Mouse (Mus musculus): Measurements from ENCODE around the gene Igdcc4. TPM values are rescaled to one million over a fixed set of nuclear protein-coding genes. Genes with fewer than 3 reads are reported as not detected.
A peak's percentile ranks its signal among the peaks of the same experiment; 100 is the strongest.

Igdcc4 gene
- total RNA-seq (2014; fragmentation: Nextera tagmentation) = not detected in 2 replicates
- total RNA-seq (2017) = 0.17 and 0.22 TPM in 2 replicates
- polyA plus RNA-seq (2012) = not detected in 2 replicates

DNA sequence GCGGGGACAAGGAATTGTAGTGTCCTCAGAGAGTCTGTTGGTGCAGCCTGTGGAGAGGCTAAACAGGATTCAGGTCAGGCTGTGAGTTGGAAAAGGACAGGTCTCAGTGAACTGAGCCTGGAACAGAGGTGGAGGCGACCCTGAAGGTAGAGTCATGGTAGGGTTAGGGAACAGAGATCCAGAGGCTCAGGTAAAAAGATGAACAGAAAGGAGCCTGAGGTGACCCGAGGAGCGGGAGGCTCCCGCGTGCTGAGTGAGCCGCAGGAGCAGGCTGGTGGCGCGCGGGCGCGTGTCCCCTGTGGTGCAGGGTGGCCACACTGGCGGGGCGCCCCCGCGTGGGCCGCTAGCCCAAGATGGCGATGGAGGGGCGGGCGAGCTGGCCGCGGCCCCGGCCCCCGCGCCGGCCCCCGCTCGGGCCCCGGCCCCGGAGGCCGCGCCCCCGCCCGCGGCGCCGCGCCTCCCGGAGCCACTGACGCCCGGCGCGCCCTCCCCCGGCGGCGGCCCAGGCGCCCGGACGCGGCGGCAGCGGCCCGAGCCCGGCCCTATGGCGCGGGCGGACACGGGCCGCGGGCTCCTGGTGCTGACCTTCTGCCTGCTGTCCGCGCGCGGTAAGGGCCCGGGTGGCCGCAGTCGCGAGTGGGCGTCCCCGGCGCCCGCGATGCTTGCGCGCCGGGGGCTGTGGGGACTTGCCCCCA lies at the start of gene Igdcc4:
Gene Igdcc4 (plus strand): TSS at position 496 of the 695 bp plus-strand sequence.
- no peak for ATAC-seq (ENCODE audit: extremely low read depth, insufficient number of reproducible peaks, low FRiP score, poor library complexity, severe bottlenecking)
- DNase-seq (ENCODE audit: low spot score) = no peak
- no peaks in the 10 kb centered on the region for H3K36me3 ChIP-seq (replicated peaks)
- H3K4me3 ChIP-seq (ENCODE audit: low read depth, low read length) = no peak within 1 kb of the TSS; the same call in 1 of the 2 replicates
- peaks cover 15% of the 10 kb centered on the region for H3K9me3 ChIP-seq (replicated peaks)
- H3K4me1 ChIP-seq (ENCODE audit: insufficient read depth, low read depth, low read length) = peaks cover 7% of the 10 kb centered on the region
- H3K27me3 ChIP-seq (ENCODE audit: insufficient read depth, low read length) = peaks cover 35% of the 10 kb centered on the region
- no peak for TF ChIP-seq POLR2AphosphoS5 (IDR thresholded peaks at IDR 0.05; ENCODE audit: insufficient replicate concordance, low read depth, low read length)
- TF ChIP-seq GATA2 (IDR thresholded peaks at IDR 0.05; ENCODE audit: borderline replicate concordance, low read depth, low read length) = no peak
- no peak for TF ChIP-seq TAL1 (conservative IDR thresholded peaks at IDR 0.05; ENCODE audit: low read depth, low read length)
- TF ChIP-seq GATA1 (IDR thresholded peaks at IDR 0.05; ENCODE audit: borderline replicate concordance, low read length) = no peak
- TF ChIP-seq CTCF (IDR thresholded peaks at IDR 0.05; ENCODE audit: low read depth, low read length) = no peak

DNA sequence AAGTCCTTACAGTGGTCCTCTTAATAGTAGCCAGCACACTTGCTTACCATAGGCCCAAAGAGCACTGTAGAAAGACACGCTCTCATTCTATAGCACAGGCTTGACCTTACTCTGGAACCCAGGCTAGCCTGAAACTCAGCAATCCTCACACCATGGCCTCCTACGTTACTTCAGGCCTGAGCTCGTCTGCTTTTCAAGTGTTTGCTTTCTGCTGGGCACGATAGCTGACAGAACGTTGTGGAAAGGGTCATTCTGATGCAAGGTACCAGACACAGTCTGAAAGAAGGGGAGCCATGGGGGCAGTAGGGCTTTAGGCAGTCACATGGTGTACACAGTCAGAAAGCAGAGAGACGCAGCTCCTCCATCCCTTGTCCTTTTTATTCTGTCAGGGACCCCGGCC lies 37.0 kb upstream of the Igdcc4 start:
- no peak for TF ChIP-seq GATA1 (IDR thresholded peaks at IDR 0.05; ENCODE audit: borderline replicate concordance, low read length)
- no peak for TF ChIP-seq POLR2AphosphoS5 (IDR thresholded peaks at IDR 0.05; ENCODE audit: insufficient replicate concordance, low read depth, low read length)
- no peak for TF ChIP-seq GATA2 (IDR thresholded peaks at IDR 0.05; ENCODE audit: borderline replicate concordance, low read depth, low read length)
- TF ChIP-seq TAL1 (conservative IDR thresholded peaks at IDR 0.05; ENCODE audit: low read depth, low read length) = no peak
- TF ChIP-seq CTCF (IDR thresholded peaks at IDR 0.05; ENCODE audit: low read depth, low read length) = no peak
- Histone ChIP-seq H3K27me3 (ENCODE audit: insufficient read depth, low read length) (no peaks in the 10 kb centered on the region), H3K4me3 (ENCODE audit: low read depth, low read length) (no peak overlapping the region), H3K36me3 (replicated peaks) (peaks cover 88% of the 10 kb centered on the region), H3K4me1 (ENCODE audit: insufficient read depth, low read depth, low read length) (peaks cover 11% of the 10 kb centered on the region), H3K9me3 (replicated peaks) (no peaks in the 10 kb centered on the region)
- DNase-seq (ENCODE audit: low spot score) (no peak), ATAC-seq (ENCODE audit: extremely low read depth, insufficient number of reproducible peaks, low FRiP score, poor library complexity, severe bottlenecking) (no peak)

DNA sequence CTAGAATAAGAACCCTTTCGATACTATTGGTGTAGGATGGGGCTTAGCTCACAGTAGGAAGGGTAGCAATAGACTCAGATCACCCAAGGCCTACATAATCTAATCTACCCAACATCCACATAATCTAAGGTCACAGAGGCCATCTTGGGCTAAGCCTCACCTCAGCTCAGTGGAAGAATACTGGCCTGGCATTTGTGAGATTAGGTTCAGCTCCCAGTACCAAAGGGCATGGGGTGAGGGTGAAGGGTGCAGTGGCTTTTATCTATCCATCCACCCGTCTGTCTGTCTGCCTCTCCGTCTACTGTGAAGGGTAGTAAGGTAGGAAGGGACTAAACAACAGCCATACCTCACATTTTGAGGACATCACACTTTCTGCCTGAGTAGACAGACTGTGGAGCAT lies 30.7 kb upstream of the Igdcc4 start:
- TF ChIP-seq TAL1 (conservative IDR thresholded peaks at IDR 0.05; ENCODE audit: low read depth, low read length) = peak; percentile 83
- TF ChIP-seq GATA1 (IDR thresholded peaks at IDR 0.05; ENCODE audit: borderline replicate concordance, low read length) = no peak
- Histone ChIP-seq H3K36me3 (replicated peaks) (peaks cover 87% of the 10 kb centered on the region), H3K27me3 (ENCODE audit: insufficient read depth, low read length) (no peaks in the 10 kb centered on the region), H3K9me3 (replicated peaks) (no peaks in the 10 kb centered on the region), H3K4me3 (ENCODE audit: low read depth, low read length) (peak overlapping the region; percentile 2; the same call in 1 of the 2 replicates), H3K4me1 (ENCODE audit: insufficient read depth, low read depth, low read length) (peaks cover 59% of the 10 kb centered on the region)
- ATAC-seq (ENCODE audit: extremely low read depth, insufficient number of reproducible peaks, low FRiP score, poor library complexity, severe bottlenecking) (peak; percentile 83), DNase-seq (ENCODE audit: low spot score) (peak; percentile 32)

GRCm38 (mm10) chr9:65073555-65073954 lies 27.7 kb upstream of the Igdcc4 start:
- Histone ChIP-seq H3K9me3 (replicated peaks) (no peaks in the 10 kb centered on the region), H3K36me3 (replicated peaks) (peaks cover 88% of the 10 kb centered on the region), H3K4me3 (ENCODE audit: low read depth, low read length) (no peak overlapping the region), H3K27me3 (ENCODE audit: insufficient read depth, low read length) (no peaks in the 10 kb centered on the region), H3K4me1 (ENCODE audit: insufficient read depth, low read depth, low read length) (peaks cover 61% of the 10 kb centered on the region)
- TF ChIP-seq CTCF (IDR thresholded peaks at IDR 0.05; ENCODE audit: low read depth, low read length) (no peak), GATA2 (IDR thresholded peaks at IDR 0.05; ENCODE audit: borderline replicate concordance, low read depth, low read length) (no peak), POLR2AphosphoS5 (IDR thresholded peaks at IDR 0.05; ENCODE audit: insufficient replicate concordance, low read depth, low read length) (no peak), TAL1 (conservative IDR thresholded peaks at IDR 0.05; ENCODE audit: low read depth, low read length) (no peak), GATA1 (IDR thresholded peaks at IDR 0.05; ENCODE audit: borderline replicate concordance, low read length) (no peak)
- no peak for DNase-seq (ENCODE audit: low spot score)
- no peak for ATAC-seq (ENCODE audit: extremely low read depth, insufficient number of reproducible peaks, low FRiP score, poor library complexity, severe bottlenecking)

DNA sequence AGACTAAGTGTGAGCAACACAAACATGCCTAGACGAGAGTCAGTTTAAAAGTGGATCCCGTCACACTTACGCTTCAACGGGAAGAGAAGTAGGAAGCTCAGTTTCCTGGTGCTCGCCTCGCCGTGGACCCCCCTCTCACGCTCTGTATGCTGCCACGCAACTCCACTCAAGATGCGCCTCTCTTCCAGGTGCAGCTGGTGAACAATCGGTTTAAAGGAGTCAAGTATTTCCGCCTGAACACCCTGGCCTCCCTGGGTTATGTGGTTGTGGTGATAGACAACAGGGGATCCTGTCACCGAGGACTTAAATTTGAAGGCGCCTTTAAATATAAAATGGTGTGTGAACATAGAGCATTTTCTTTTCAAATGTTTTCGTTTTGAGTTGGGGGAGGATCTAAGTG lies 27.0 kb upstream of the Igdcc4 start:
- no peak for ATAC-seq (ENCODE audit: extremely low read depth, insufficient number of reproducible peaks, low FRiP score, poor library complexity, severe bottlenecking)
- TF ChIP-seq POLR2AphosphoS5 (IDR thresholded peaks at IDR 0.05; ENCODE audit: insufficient replicate concordance, low read depth, low read length) = no peak
- no peak for TF ChIP-seq TAL1 (conservative IDR thresholded peaks at IDR 0.05; ENCODE audit: low read depth, low read length)
- no peak for TF ChIP-seq GATA1 (IDR thresholded peaks at IDR 0.05; ENCODE audit: borderline replicate concordance, low read length)
- TF ChIP-seq GATA2 (IDR thresholded peaks at IDR 0.05; ENCODE audit: borderline replicate concordance, low read depth, low read length) = no peak
- TF ChIP-seq CTCF (IDR thresholded peaks at IDR 0.05; ENCODE audit: low read depth, low read length) = no peak
- no peak for DNase-seq (ENCODE audit: low spot score)
- H3K4me3 ChIP-seq (ENCODE audit: low read depth, low read length) = no peak overlapping the region
- H3K36me3 ChIP-seq (replicated peaks) = peaks cover 88% of the 10 kb centered on the region
- peaks cover 54% of the 10 kb centered on the region for H3K4me1 ChIP-seq (ENCODE audit: insufficient read depth, low read depth, low read length)
- no peaks in the 10 kb centered on the region for H3K27me3 ChIP-seq (ENCODE audit: insufficient read depth, low read length)
- no peaks in the 10 kb centered on the region for H3K9me3 ChIP-seq (replicated peaks)

DNA sequence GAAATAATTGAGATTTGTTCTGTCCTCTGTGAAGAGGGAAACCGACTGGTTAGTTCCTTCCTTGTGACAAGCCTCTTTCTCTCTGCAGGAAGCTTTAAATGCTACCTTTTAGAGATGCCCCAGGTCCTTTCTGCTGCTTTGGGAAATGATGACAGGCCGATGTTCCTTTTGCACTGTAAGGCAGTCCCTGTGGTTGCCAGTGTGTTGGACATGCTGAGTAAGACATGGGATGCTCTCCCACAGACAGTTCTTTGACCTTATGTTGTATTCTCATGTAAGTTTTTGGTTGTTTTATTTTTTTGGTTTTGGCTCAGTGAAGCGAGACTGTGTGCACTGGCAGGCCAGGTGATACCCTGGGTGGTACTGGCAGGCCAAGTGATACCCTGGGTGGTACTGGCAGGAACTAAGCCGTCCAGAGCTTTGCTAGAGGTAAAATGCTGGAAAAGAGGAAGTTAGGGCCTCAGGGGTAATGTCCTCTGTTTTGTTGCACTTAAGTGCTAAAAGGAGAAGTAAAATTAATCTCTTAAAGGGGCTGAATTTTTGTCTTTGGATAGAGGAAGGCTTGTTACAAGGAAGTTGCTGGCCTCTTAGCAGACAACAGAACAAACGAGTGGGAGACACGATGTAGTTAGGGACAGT lies 26.3 kb upstream of the Igdcc4 start:
- TF ChIP-seq POLR2AphosphoS5 (IDR thresholded peaks at IDR 0.05; ENCODE audit: insufficient replicate concordance, low read depth, low read length) (no peak), TAL1 (conservative IDR thresholded peaks at IDR 0.05; ENCODE audit: low read depth, low read length) (no peak), GATA1 (IDR thresholded peaks at IDR 0.05; ENCODE audit: borderline replicate concordance, low read length) (no peak), GATA2 (IDR thresholded peaks at IDR 0.05; ENCODE audit: borderline replicate concordance, low read depth, low read length) (no peak), CTCF (IDR thresholded peaks at IDR 0.05; ENCODE audit: low read depth, low read length) (no peak)
- no peaks in the 10 kb centered on the region for H3K27me3 ChIP-seq (ENCODE audit: insufficient read depth, low read length)
- DNase-seq (ENCODE audit: low spot score) = peak; percentile 65
- no peaks in the 10 kb centered on the region for H3K9me3 ChIP-seq (replicated peaks)
- H3K36me3 ChIP-seq (replicated peaks) = peaks cover 90% of the 10 kb centered on the region
- H3K4me1 ChIP-seq (ENCODE audit: insufficient read depth, low read depth, low read length) = peaks cover 50% of the 10 kb centered on the region
- H3K4me3 ChIP-seq (ENCODE audit: low read depth, low read length) = no peak overlapping the region
- ATAC-seq (ENCODE audit: extremely low read depth, insufficient number of reproducible peaks, low FRiP score, poor library complexity, severe bottlenecking) = peak; percentile 24; the same call in 1 of the 2 replicates
